Mouse (Mus musculus) forebrain, embryonic 11.5 days (tissue): ENCODE data around the gene Wapl. TPM values are rescaled to one million over a fixed set of nuclear protein-coding genes. Genes with fewer than 3 reads are reported as not detected.

Source experiments
- ATAC-seq: fragments of 200-750 bp; cut with Nextera tagmentation; replicated peaks from 2 replicates; pipeline ENCODE4 v1.8.0; 2017; ENCODE audit warnings: moderate TSS enrichment; ENCODE audit not compliant: low FRiP score
- DNase-seq: peaks from one replicate; pipeline ENCODE4 v3.0.0-alpha.2; 2017; ENCODE audit warnings: low spot score
- H3K27ac ChIP-seq: fragments of 300-500 bp; sonication (generic); 2 replicates; pipeline ENCODE4 v1.5.1; 2014; ENCODE audit warnings: low read depth, low read length
- H3K27me3 ChIP-seq: fragments of 300-500 bp; sonication (generic); 2 replicates; pipeline ENCODE4 v1.6.1; 2014; ENCODE audit warnings: mild to moderate bottlenecking, low read length, mixed read lengths; ENCODE audit not compliant: control insufficient read depth, insufficient read depth
- H3K36me3 ChIP-seq: fragments of 300-500 bp; sonication (generic); 2 replicates; pipeline ENCODE4 v1.6.1; 2014; ENCODE audit warnings: mild to moderate bottlenecking, low read length, moderate library complexity, mixed read lengths; ENCODE audit not compliant: control insufficient read depth, insufficient read depth
- H3K4me1 ChIP-seq: fragments of 300-500 bp; sonication (generic); replicated peaks from 2 replicates; pipeline ENCODE4 v1.6.1; 2014; ENCODE audit warnings: low read length, mixed read lengths; ENCODE audit not compliant: control insufficient read depth, insufficient read depth
- H3K4me2 ChIP-seq: fragments of 300-500 bp; sonication (generic); 2 replicates; pipeline ENCODE4 v1.6.1; 2014; ENCODE audit warnings: low read depth, mild to moderate bottlenecking, low read length, moderate library complexity, mixed read lengths; ENCODE audit not compliant: severe bottlenecking
- H3K4me3 ChIP-seq: fragments of 300-500 bp; sonication (generic); 2 replicates; pipeline ENCODE4 v1.5.1; 2014; ENCODE audit warnings: low read depth, low read length
- H3K9ac ChIP-seq: fragments of 300-500 bp; sonication (generic); 2 replicates; pipeline ENCODE4 v1.6.1; 2014; ENCODE audit warnings: low read length
- H3K9me3 ChIP-seq: fragments of 300-500 bp; sonication (generic); 2 replicates; pipeline ENCODE4 v1.6.1; 2016; ENCODE audit warnings: low read length, mixed read lengths; ENCODE audit not compliant: control insufficient read depth
- WGBS: fragments of 180-500 bp; shearing (Covaris S2); extraction: QIAGEN DNeasy Blood & Tissue Kit; methylation state at CpG from one replicate; pipeline ENCODE4 v1.1.7; 2014; 5-methylcytosine and 5-hydroxymethylcytosine counted together
- polyA plus RNA-seq: library from polyadenylated mRNA; unstranded; fragments of >200 nt; fragmentation: Nextera tagmentation; extraction: Ambion mirVana; gene quantifications from 2 replicates; pipeline ENCODE4 v1.2.1, GENCODE M21; 2014

Gene Wapl
- polyA plus RNA-seq, 1 experiment from 2014 or later = 34.5 TPM

DNA sequence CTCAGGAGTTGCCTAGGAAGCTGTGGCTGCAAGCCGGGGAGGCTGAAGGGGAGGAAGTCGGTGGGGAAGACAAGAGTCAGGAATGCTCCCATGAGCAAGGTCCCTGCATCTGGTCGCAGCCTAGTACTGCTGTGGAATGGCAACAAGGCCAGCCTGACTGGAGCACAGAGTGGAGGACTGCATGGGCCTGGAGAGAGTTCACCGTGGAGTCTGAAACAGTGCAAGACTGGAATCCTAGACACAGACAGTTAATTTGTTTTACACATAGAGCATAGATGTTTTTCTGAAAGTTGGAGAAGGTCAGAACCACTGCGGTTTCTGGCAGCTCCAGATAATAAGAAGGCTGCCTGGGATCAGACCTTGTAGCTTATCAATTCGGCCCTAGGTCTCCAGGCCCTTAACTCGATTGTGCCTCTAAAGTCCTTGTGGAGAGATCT, 13.4 kb upstream of the Wapl start:
- Histone ChIP-seq H3K9ac (no peak overlapping the region), H3K4me2 (no peak overlapping the region), H3K4me3 (no peak overlapping the region), H3K9me3 (no peaks in the 10 kb centered on the region), H3K27ac (no peak overlapping the region), H3K4me1 (peaks cover 6% of the 10 kb centered on the region; the same call in 1 of the 2 replicates), H3K36me3 (no peaks in the 10 kb centered on the region), H3K27me3 (peaks cover 24% of the 10 kb centered on the region)
- no peak for DNase-seq
- no peak for ATAC-seq
- 47% methylated on average over 7 of the region's 7 CpGs for WGBS

GRCm38 (mm10) chr14:34660788-34661591, 12.7 kb upstream of the Wapl start:
- Histone ChIP-seq H3K36me3 (no peaks in the 10 kb centered on the region), H3K4me1 (peaks cover 6% of the 10 kb centered on the region; the same call in 1 of the 2 replicates), H3K27me3 (peaks cover 24% of the 10 kb centered on the region), H3K4me2 (peak overlapping the region; percentile 65), H3K9ac (peak overlapping the region; percentile 56; the same call in 1 of the 2 replicates), H3K9me3 (no peaks in the 10 kb centered on the region), H3K27ac (peak overlapping the region; percentile 41; the same call in 1 of the 2 replicates), H3K4me3 (peak overlapping the region; percentile 38)
- ATAC-seq (no peak), DNase-seq (peak; percentile 59)
- WGBS = 6% methylated on average over 22 of the region's 22 CpGs

DNA sequence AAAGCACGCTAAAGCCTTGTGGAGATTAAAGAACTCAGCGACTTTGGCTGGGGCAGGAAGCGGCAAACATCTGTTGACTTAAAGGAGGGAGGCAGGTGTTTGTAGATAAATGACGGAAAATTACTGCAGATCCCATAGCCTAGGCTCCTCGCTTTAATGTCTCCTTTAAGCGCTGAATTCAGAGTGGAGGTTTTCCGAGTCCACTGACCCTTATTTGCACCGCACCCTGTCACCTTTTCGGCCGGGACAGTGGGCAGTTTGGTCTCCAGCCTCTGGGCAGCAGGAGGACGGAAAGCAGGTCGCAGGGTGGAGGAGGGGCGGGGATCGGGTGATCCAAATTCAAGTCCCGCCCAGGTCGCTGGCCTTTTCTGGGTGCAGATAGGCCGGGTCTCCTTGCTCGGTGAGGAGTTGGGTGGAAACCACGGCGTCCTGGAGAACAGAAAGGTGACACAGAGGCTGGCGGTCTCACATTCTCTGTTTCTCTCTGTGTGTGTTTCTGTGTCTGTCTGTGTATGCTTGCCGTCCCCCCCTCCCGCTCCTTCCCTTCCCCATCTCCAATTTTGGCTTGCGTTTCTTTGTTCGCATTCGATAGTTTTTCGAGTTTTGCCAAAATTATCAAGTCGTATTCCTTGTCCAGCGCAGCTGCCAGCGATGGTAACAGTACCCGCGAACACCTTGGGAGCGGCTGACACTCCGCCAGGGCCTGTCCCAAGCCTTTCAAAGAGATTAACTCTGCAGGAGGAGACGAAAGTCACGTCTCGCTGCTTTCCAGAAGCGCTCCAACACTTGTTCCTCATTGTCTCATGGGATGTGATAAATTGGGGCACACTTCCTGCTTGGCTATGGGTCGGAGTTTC, 11.9 kb upstream of the Wapl start:
- Histone ChIP-seq H3K9ac (peak overlapping the region; percentile 56), H3K9me3 (no peaks in the 10 kb centered on the region), H3K27me3 (peaks cover 24% of the 10 kb centered on the region), H3K4me2 (peak overlapping the region; percentile 65), H3K4me3 (peak overlapping the region; percentile 38), H3K4me1 (peaks cover 6% of the 10 kb centered on the region; the same call in 1 of the 2 replicates), H3K27ac (no peak overlapping the region), H3K36me3 (no peaks in the 10 kb centered on the region)
- ATAC-seq = peak; percentile 53; the same call in 1 of the 2 replicates
- under 1% methylated on average over 39 of the region's 39 CpGs for WGBS
- peak; percentile 73 for DNase-seq

DNA sequence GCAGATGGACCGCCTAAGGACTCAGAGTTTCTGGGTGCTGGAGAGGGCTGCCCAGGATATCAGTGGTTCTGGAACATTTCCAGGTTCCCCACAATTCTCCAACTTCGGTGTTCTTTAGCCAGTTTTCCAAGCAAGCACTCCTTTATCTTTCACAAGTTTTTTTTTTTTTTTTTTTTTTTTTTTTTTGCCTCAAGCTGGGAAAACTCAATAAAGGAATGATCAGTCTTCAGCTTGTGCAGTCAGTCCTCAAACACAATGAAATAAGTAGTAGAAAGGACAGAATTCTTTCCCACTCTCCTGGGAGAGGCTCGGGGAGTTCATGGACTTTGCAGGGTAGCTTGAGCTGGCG, 11.3 kb upstream of the Wapl start:
- Histone ChIP-seq H3K9ac (peak overlapping the region; percentile 56; the same call in 1 of the 2 replicates), H3K4me2 (peak overlapping the region; percentile 65), H3K4me1 (peaks cover 6% of the 10 kb centered on the region; the same call in 1 of the 2 replicates), H3K27ac (no peak overlapping the region), H3K36me3 (no peaks in the 10 kb centered on the region), H3K4me3 (peak overlapping the region; percentile 38), H3K27me3 (peaks cover 24% of the 10 kb centered on the region), H3K9me3 (no peaks in the 10 kb centered on the region)
- 0 out of 2 replicates have a peak, but pooled peaks have one; percentile 7 for ATAC-seq
- 7% methylated on average over 4 of the region's 4 CpGs for WGBS
- DNase-seq = no peak

DNA sequence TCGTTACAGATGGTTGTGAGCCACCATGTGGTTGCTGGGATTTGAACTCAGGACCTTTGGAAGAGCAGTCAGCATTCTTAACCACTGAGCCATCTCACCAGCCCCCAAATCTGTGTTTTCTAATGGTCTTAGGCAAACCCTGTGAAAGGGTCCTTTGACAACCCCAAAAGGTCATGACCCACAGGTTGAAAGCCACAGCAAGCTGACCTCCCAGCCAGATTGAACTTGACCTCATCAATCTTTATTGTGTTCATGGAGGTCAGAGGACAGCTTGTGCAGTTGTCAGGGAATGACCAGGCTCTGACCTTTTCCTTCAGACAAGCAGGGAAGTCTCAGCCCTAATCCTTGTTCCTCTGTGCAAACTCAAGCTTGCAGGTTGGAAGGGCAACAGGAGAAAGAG, 10.3 kb upstream of the Wapl start:
- Histone ChIP-seq H3K36me3 (no peaks in the 10 kb centered on the region), H3K9me3 (no peaks in the 10 kb centered on the region), H3K27ac (no peak overlapping the region), H3K27me3 (peaks cover 24% of the 10 kb centered on the region), H3K9ac (no peak overlapping the region), H3K4me3 (no peak overlapping the region), H3K4me1 (peaks cover 6% of the 10 kb centered on the region; the same call in 1 of the 2 replicates), H3K4me2 (no peak overlapping the region)
- no peak for DNase-seq
- WGBS = 74% methylated on average over 1 of the region's 1 CpGs
- no peak for ATAC-seq

DNA sequence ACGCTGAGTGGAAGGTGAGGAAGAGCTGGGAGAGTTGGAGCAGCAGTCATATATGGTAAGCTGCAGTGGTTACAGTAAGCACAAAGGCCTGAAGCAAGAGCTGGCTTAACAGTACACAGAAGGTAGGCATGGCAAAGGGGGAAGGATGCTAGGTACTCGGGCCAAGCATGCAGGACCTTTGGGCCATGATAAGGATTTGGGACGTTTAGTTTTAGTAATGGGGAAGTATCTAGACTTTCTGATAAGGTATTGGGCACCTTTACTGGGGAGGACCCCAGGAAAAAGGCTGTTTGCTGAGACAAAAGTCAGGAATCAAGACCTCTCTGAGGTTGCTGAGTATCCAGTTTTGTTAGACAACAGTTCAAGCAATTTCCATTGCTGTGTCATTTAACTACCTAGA, 4.6 kb upstream of the Wapl start:
- Histone ChIP-seq H3K27me3 (no peaks in the 10 kb centered on the region), H3K36me3 (no peaks in the 10 kb centered on the region), H3K4me1 (no peaks in the 10 kb centered on the region), H3K27ac (no peak overlapping the region), H3K4me3 (no peak overlapping the region), H3K9ac (no peak overlapping the region), H3K9me3 (no peaks in the 10 kb centered on the region), H3K4me2 (no peak overlapping the region)
- 62% methylated on average over 3 of the region's 3 CpGs for WGBS
- DNase-seq (no peak), ATAC-seq (no peak)

DNA sequence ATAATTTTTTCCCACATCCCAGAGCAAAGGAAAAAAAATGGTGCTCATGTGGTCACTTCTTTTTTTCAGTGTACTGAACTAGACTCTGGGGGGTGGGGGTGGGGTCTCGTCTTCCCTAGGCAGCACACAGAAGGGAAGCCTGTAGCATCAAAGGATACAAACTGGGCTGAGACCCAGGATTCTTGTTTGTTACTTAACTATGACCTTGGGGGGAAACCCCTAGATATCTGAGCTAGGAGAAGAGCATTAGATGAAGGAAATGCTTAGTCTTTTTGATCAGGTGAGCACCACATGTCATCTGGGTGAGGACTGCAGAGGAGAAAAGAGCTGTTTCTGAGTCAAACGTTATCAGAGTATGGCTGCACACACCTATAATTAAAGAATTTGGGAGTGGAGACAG, 3.5 kb upstream of the Wapl start:
- Histone ChIP-seq H3K9me3 (no peaks in the 10 kb centered on the region), H3K4me1 (0 out of 2 replicates have a peak, but pooled peaks cover 2% of the 10 kb centered on the region), H3K4me2 (no peak overlapping the region), H3K4me3 (no peak overlapping the region), H3K9ac (no peak overlapping the region), H3K27ac (no peak overlapping the region), H3K36me3 (no peaks in the 10 kb centered on the region), H3K27me3 (no peaks in the 10 kb centered on the region)
- DNase-seq (no peak), ATAC-seq (no peak)
- 57% methylated on average over 2 of the region's 2 CpGs for WGBS

DNA sequence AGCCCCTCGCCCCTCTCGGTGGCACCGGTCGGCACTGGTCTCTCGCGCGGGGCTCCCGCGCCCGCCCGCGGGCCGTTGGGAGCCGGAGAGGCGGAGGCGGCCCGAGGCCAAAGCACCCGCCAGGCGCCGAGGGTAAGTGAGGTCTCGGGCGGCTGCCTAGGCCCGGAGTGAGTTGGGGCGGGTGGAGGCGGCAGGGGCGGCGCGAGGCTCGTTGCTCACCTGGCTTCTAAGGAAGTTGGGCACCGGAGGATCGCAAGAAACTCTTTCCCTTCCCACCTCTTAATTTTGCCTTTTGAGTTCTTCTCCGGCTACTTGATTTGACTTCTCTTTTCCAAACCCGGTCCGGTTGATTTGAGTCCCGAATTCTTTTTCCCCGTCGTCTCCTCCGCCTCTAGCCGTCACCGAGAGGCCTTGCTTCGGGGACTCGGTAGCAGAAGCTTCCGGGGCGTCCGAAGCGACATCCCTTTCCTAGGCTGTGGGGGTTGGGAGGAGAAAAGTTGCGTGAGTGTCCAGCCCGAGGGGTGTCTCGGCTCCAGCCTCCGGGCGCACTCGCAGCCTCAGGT, 582 bp downstream of the Wapl start:
- Histone ChIP-seq H3K4me2 (peak overlapping the region; percentile 79), H3K4me3 (peak overlapping the region; percentile 96), H3K4me1 (peaks cover 2% of the 10 kb centered on the region; the same call in 1 of the 2 replicates), H3K27ac (peak overlapping the region; percentile 90), H3K9me3 (no peaks in the 10 kb centered on the region), H3K9ac (peak overlapping the region; percentile 96), H3K36me3 (no peaks in the 10 kb centered on the region; the same call in 1 of the 2 replicates), H3K27me3 (no peaks in the 10 kb centered on the region)
- peak; percentile 65 for DNase-seq
- peak; percentile 55; the same call in 1 of the 2 replicates for ATAC-seq
- WGBS = under 1% methylated on average over 52 of the region's 52 CpGs
